Mouse (Mus musculus): Measurements from ENCODE around the gene Poc1b.

- TF ChIP-seq CTCF (IDR thresholded peaks at IDR 0.05; ENCODE audit: low read depth, low read length): no peak
- no peak for TF ChIP-seq POLR2A (IDR thresholded peaks at IDR 0.05; ENCODE audit: borderline replicate concordance, low read depth, low read length)
Measured at GRCm38 (mm10) chr10:99156808-99157207, 50.0 kb downstream of the Poc1b start.
